ENCODE assay signal across 16 mouse cellular contexts in the genomic region with DNA sequence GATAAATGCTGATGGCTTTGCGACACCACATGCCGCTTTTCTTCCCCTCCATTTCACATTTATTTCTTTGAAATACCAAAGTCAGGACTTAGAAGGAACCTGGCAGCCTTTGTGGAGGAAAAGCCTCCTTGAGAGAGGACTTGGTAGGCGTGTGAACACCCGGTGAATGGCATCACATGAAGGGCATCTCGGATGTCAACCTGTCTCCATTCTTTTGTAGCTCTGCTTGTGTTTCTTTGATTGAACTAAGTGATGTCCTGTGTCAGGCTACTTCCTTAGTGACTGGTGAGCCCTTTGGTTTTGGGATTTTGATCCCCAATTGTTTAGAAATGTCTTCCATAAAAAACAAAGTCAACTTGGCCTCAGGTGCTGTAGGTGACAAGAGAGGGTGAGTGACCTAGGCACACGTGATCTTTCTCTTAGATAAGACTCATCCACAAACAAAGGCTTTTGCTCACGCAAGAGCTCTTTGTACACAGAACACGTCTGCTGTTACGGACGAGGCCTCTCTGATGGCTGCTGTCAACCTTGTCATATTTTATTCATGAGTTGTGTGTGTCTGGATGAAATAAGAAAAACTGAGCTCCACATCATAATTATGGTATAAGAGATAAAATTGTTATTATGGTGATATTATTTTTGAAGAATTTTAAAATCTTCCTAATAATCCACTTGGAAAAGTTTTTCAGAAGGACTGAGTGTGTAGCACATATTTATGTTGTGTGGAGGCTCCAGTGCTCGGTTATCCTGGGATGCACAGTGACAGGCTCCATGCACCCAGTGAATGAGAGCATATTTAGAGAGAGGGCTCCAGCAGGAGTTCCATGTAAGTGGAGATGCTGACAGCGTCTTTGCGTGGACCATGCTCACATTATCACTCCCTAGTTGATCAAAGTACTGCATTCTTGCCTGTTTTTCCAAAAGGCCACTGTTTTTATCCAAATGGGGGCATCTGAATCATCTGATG.
"Had no signal": no experiment of that assay in that cellular context is flagged by ENCODE, and none has a peak within 500 bp of the region (broad histone marks: within the 10 kb centered on the region; RNA-seq: fewer than 3 reads in every experiment).

No protein-coding gene starts in this region.

- H3K4me1 ChIP-seq: liver, embryonic 13.5 days; neural tube, embryonic 13.5 days; stomach, embryonic 15.5 days had no signal

- H3K9me3 ChIP-seq: liver, embryonic 13.5 days; neural tube, embryonic 13.5 days; stomach, embryonic 15.5 days had no signal

- H3K9ac ChIP-seq: liver, embryonic 13.5 days; neural tube, embryonic 13.5 days; stomach, embryonic 15.5 days had no signal

- H3K27ac ChIP-seq: left cerebral cortex, adult 2 months; liver, embryonic 13.5 days; neural tube, embryonic 13.5 days; stomach, embryonic 15.5 days had no signal

- H3K36me3 ChIP-seq: liver, embryonic 13.5 days; neural tube, embryonic 13.5 days; stomach, embryonic 15.5 days had no signal

- H3K4me3 ChIP-seq: left cerebral cortex, adult 2 months; liver, embryonic 13.5 days; myocyte; neural tube, embryonic 13.5 days; stomach, embryonic 15.5 days had no signal

- H3K27me3 ChIP-seq: liver, embryonic 13.5 days; neural tube, embryonic 13.5 days; stomach, embryonic 15.5 days had no signal

- DNase-seq: kidney, adult 18-20 months; kidney, adult 9 months; kidney, postnatal 14 days; kidney, postnatal 4 days; liver, embryonic 13.5 days; lung, adult 2 months; lung, postnatal 14 days; lung, postnatal 4 days; retina, postnatal 1 day; right cerebral cortex, postnatal 25 days; spleen, adult 18-20 months; thymus, postnatal 25 days had no signal

- H3K4me2 ChIP-seq: liver, embryonic 13.5 days; neural tube, embryonic 13.5 days; stomach, embryonic 15.5 days had no signal
